ENCODE assay signal across 8 mouse cellular contexts in genomic region chr4:72384901-72385264, GRCm38 (mm10).
A peak's percentile ranks its signal among the peaks of the same experiment; 100 is the strongest.
DNase-seq lines count a peak whose midpoint lies in the region; ATAC-seq lines count a peak whose summit lies in the region.

No protein-coding gene starts in this region.

- no peaks in the 10 kb centered on the region for H3K9me3 ChIP-seq in forebrain, embryonic 11.5 days (ENCODE audit: control insufficient read depth, low read length)
- no peaks in the 10 kb centered on the region for H3K9me3 ChIP-seq in heart, embryonic 16.5 days (replicated peaks; ENCODE audit: control insufficient read depth, low read length)
- no peaks in the 10 kb centered on the region for H3K9me3 ChIP-seq in stomach, embryonic 15.5 days

- peaks cover 3% of the 10 kb centered on the region; the same call in 1 of the 2 replicates for H3K27me3 ChIP-seq in forebrain, embryonic 11.5 days (ENCODE audit: control insufficient read depth, insufficient read depth, low read length)
- H3K27me3 ChIP-seq in heart, embryonic 16.5 days (ENCODE audit: control insufficient read depth, insufficient read depth, low read length): peaks cover 44% of the 10 kb centered on the region
- no peaks in the 10 kb centered on the region for H3K27me3 ChIP-seq in stomach, embryonic 15.5 days (replicated peaks)

- DNase-seq in adrenal gland, postnatal 10 days: peak; percentile 5
- no peak for DNase-seq in adrenal gland, postnatal 25 days
- DNase-seq in forebrain, embryonic 11.5 days (ENCODE audit: low spot score): peak; percentile 64
- peak; percentile 25 to 47 for DNase-seq in layer of hippocampus, postnatal 25 days (ENCODE audit: extremely low spot score in 1 of 2, low spot score in 1 of 2)
- DNase-seq in lung, postnatal 4 days: peak; percentile 80 to 93

- peaks cover 7% of the 10 kb centered on the region; the same call in 1 of the 2 replicates for H3K4me1 ChIP-seq in forebrain, embryonic 11.5 days (replicated peaks; ENCODE audit: control insufficient read depth, insufficient read depth, low read length)
- H3K4me1 ChIP-seq in heart, embryonic 16.5 days (ENCODE audit: control insufficient read depth, insufficient read depth, low read length): peaks cover 4% of the 10 kb centered on the region; the same call in 1 of the 2 replicates
- H3K4me1 ChIP-seq in stomach, embryonic 15.5 days: no peaks in the 10 kb centered on the region

- H3K36me3 ChIP-seq in forebrain, embryonic 11.5 days (ENCODE audit: control insufficient read depth, insufficient read depth, low read length): no peaks in the 10 kb centered on the region
- no peaks in the 10 kb centered on the region for H3K36me3 ChIP-seq in heart, embryonic 16.5 days (ENCODE audit: control insufficient read depth, insufficient read depth)
- H3K36me3 ChIP-seq in stomach, embryonic 15.5 days: no peaks in the 10 kb centered on the region

- peak; percentile 81 for ATAC-seq in forebrain, embryonic 11.5 days (replicated peaks; ENCODE audit: low FRiP score)
- ATAC-seq in heart, embryonic 16.5 days (replicated peaks; ENCODE audit: extremely low read depth, insufficient read depth, low FRiP score): peak; percentile 81; the same call in 1 of the 2 replicates
- ATAC-seq in stomach, embryonic 15.5 days (ENCODE audit: insufficient read depth, low FRiP score, low read depth): peak; percentile 18; the same call in 1 of the 2 replicates
- no peak for ATAC-seq in CD4-positive, CD25-positive, alpha-beta regulatory T cell, adult 4 months

- H3K9ac ChIP-seq in forebrain, embryonic 11.5 days (ENCODE audit: low read length): peak overlapping the region; percentile 13; the same call in 1 of the 2 replicates
- H3K9ac ChIP-seq in heart, embryonic 16.5 days (ENCODE audit: low read length): no peak overlapping the region
- no peak overlapping the region for H3K9ac ChIP-seq in stomach, embryonic 15.5 days

- WGBS in forebrain, embryonic 11.5 days: 20% methylated on average over 12 of the region's 12 CpGs
- 30% methylated on average over 12 of the region's 12 CpGs for WGBS in heart, embryonic 16.5 days
- 56% methylated on average over 12 of the region's 12 CpGs for WGBS in stomach, embryonic 15.5 days

- 0 out of 2 replicates have a peak overlapping the region, but pooled peaks have one; percentile 47 for H3K27ac ChIP-seq in forebrain, embryonic 11.5 days (ENCODE audit: low read depth, low read length)
- H3K27ac ChIP-seq in heart, embryonic 16.5 days (ENCODE audit: low read length): no peak overlapping the region
- no peak overlapping the region for H3K27ac ChIP-seq in stomach, embryonic 15.5 days

- peak overlapping the region; percentile 20; the same call in 1 of the 2 replicates for H3K4me2 ChIP-seq in forebrain, embryonic 11.5 days (ENCODE audit: low read depth, low read length, severe bottlenecking)
- peak overlapping the region; percentile 26; the same call in 1 of the 2 replicates for H3K4me2 ChIP-seq in heart, embryonic 16.5 days (ENCODE audit: low read depth, low read length)
- H3K4me2 ChIP-seq in stomach, embryonic 15.5 days: no peak overlapping the region

- no peak overlapping the region for H3K4me3 ChIP-seq in forebrain, embryonic 11.5 days (ENCODE audit: low read depth, low read length)
- no peak overlapping the region for H3K4me3 ChIP-seq in heart, embryonic 16.5 days (ENCODE audit: low read length)
- no peak overlapping the region for H3K4me3 ChIP-seq in stomach, embryonic 15.5 days (replicated peaks)
